Comparison of ENCODE assay signal across 8 mouse cellular contexts in the genomic region with DNA sequence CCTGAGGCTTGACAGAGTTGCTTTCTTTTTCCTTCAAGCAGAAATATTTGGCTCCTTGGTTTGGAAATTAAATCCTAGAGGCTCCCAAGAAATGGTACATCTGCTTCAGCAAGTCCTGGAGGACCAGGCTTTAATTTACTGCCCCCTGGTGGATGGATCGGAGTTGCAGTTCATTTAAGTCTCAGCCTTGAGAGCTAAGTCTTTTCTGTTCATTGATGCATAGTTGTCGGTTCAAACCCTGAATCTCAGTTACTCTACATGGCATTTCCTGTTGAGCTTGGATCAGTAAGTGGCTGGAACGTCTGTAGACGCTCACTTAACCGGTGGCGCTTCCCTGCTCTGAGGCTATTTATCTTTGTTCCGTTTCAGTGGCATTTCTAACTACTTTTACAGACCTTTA.
DNase-seq lines count a peak whose midpoint lies in the region; ATAC-seq and TF ChIP-seq lines count a peak whose summit lies in the region.

No protein-coding gene starts in this region.

- WGBS in midbrain, embryonic 14.5 days: 40% methylated on average over 7 of the region's 7 CpGs
- 39% methylated on average over 7 of the region's 7 CpGs for WGBS in midbrain, embryonic 16.5 days
- WGBS in kidney, embryonic 15.5 days: 25% methylated on average over 7 of the region's 7 CpGs
- WGBS in liver, postnatal 0 days (ENCODE audit: insufficient replicate concordance): 42% methylated on average over 7 of the region's 7 CpGs

- TF ChIP-seq CTCF in liver, postnatal 0 days (IDR thresholded peaks at IDR 0.05; ENCODE audit: low read depth): peak; percentile 66

- no peak overlapping the region for H3K4me2 ChIP-seq in midbrain, embryonic 14.5 days (ENCODE audit: low read length)
- no peak overlapping the region for H3K4me2 ChIP-seq in midbrain, embryonic 16.5 days (ENCODE audit: low read length)
- H3K4me2 ChIP-seq in kidney, embryonic 15.5 days: no peak overlapping the region
- H3K4me2 ChIP-seq in liver, postnatal 0 days (ENCODE audit: low read depth, low read length): no peak overlapping the region

- peak; percentile 72 for DNase-seq in midbrain, embryonic 14.5 days
- DNase-seq in adrenal gland, postnatal 25 days: peak; percentile 73
- DNase-seq in forelimb bud, embryonic 11.5 days (ENCODE audit: low read depth, low spot score): peak; percentile 71
- peak; percentile 35 for DNase-seq in liver, postnatal 0 days
- DNase-seq in right cerebral cortex, postnatal 4 days: peak; percentile 53

- H3K27me3 ChIP-seq in midbrain, embryonic 14.5 days (ENCODE audit: control insufficient read depth, insufficient read depth, low read length): no peaks in the 10 kb centered on the region
- H3K27me3 ChIP-seq in midbrain, embryonic 16.5 days (ENCODE audit: control insufficient read depth, insufficient read depth, low read depth, low read length): no peaks in the 10 kb centered on the region
- H3K27me3 ChIP-seq in kidney, embryonic 15.5 days: no peaks in the 10 kb centered on the region
- H3K27me3 ChIP-seq in liver, postnatal 0 days (ENCODE audit: insufficient read depth, low read length): no peaks in the 10 kb centered on the region

- H3K9ac ChIP-seq in midbrain, embryonic 14.5 days (replicated peaks; ENCODE audit: low read length): no peak overlapping the region
- no peak overlapping the region for H3K9ac ChIP-seq in midbrain, embryonic 16.5 days (ENCODE audit: low read depth, low read length)
- no peak overlapping the region for H3K9ac ChIP-seq in kidney, embryonic 15.5 days
- H3K9ac ChIP-seq in liver, postnatal 0 days (replicated peaks): no peak overlapping the region

- no peak overlapping the region for H3K27ac ChIP-seq in midbrain, embryonic 14.5 days (replicated peaks; ENCODE audit: low read depth, low read length)
- no peak overlapping the region for H3K27ac ChIP-seq in midbrain, embryonic 16.5 days (ENCODE audit: low read length)
- no peak overlapping the region for H3K27ac ChIP-seq in kidney, embryonic 15.5 days
- H3K27ac ChIP-seq in liver, postnatal 0 days (ENCODE audit: low read depth): no peak overlapping the region

- no peak overlapping the region for H3K4me3 ChIP-seq in midbrain, embryonic 14.5 days (replicated peaks; ENCODE audit: low read depth, low read length)
- no peak overlapping the region for H3K4me3 ChIP-seq in midbrain, embryonic 16.5 days (ENCODE audit: low read depth, low read length)
- no peak overlapping the region for H3K4me3 ChIP-seq in kidney, embryonic 15.5 days (replicated peaks)
- H3K4me3 ChIP-seq in liver, postnatal 0 days (ENCODE audit: low read depth, low read length): no peak overlapping the region

- H3K36me3 ChIP-seq in midbrain, embryonic 14.5 days (ENCODE audit: control insufficient read depth, insufficient read depth, low read length): no peaks in the 10 kb centered on the region
- H3K36me3 ChIP-seq in midbrain, embryonic 16.5 days (ENCODE audit: control insufficient read depth, insufficient read depth, low read length): no peaks in the 10 kb centered on the region
- H3K36me3 ChIP-seq in kidney, embryonic 15.5 days: no peaks in the 10 kb centered on the region
- no peaks in the 10 kb centered on the region for H3K36me3 ChIP-seq in liver, postnatal 0 days (replicated peaks; ENCODE audit: insufficient read depth, low read length)

- TF ChIP-seq EP300 in liver, postnatal 0 days (IDR thresholded peaks at IDR 0.05; ENCODE audit: low read depth): no peak

- H3K9me3 ChIP-seq in midbrain, embryonic 14.5 days (ENCODE audit: control insufficient read depth, low read length): no peaks in the 10 kb centered on the region
- no peaks in the 10 kb centered on the region for H3K9me3 ChIP-seq in midbrain, embryonic 16.5 days (replicated peaks; ENCODE audit: control insufficient read depth, low read length, poor library complexity, severe bottlenecking)
- H3K9me3 ChIP-seq in kidney, embryonic 15.5 days (replicated peaks): no peaks in the 10 kb centered on the region
- H3K9me3 ChIP-seq in liver, postnatal 0 days (ENCODE audit: low read length): no peaks in the 10 kb centered on the region

- no peak for ATAC-seq in midbrain, embryonic 14.5 days (ENCODE audit: low FRiP score, low TSS enrichment)
- no peak for ATAC-seq in midbrain, embryonic 16.5 days
- peak; percentile 79 for ATAC-seq in kidney, embryonic 15.5 days (replicated peaks; ENCODE audit: low FRiP score)
- no peak for ATAC-seq in liver, postnatal 0 days
- ATAC-seq in activated CD4-positive, CD25-positive, alpha-beta regulatory T cell, adult 4 months: no peak

- H3K4me1 ChIP-seq in midbrain, embryonic 14.5 days (ENCODE audit: control insufficient read depth, insufficient read depth, low read length): no peaks in the 10 kb centered on the region
- H3K4me1 ChIP-seq in midbrain, embryonic 16.5 days (ENCODE audit: control insufficient read depth, insufficient read depth, low read length): no peaks in the 10 kb centered on the region
- H3K4me1 ChIP-seq in kidney, embryonic 15.5 days: 0 out of 2 replicates have a peak, but pooled peaks cover 4% of the 10 kb centered on the region
- no peaks in the 10 kb centered on the region for H3K4me1 ChIP-seq in liver, postnatal 0 days (ENCODE audit: insufficient read depth)
